Mouse (Mus musculus) heart, embryonic 15.5 days (tissue): Measurements from ENCODE around the gene Pglyrp2. TPM values are rescaled to one million over a fixed set of nuclear protein-coding genes. Genes with fewer than 3 reads are reported as not detected.

Source experiments
- ATAC-seq: fragments of 200-750 bp; cut with Nextera tagmentation; replicated peaks from 2 replicates; pipeline ENCODE4 v1.8.0; 2017; ENCODE audit warnings: low read depth, moderate TSS enrichment; ENCODE audit not compliant: insufficient number of reproducible peaks, insufficient read depth, low FRiP score
- H3K27ac ChIP-seq: fragments of 300-500 bp; sonication (generic); 2 replicates; pipeline ENCODE4 v1.5.1; 2015; ENCODE audit warnings: mild to moderate bottlenecking, inconsistent platforms
- H3K27me3 ChIP-seq: fragments of 300-500 bp; sonication (generic); 2 replicates; pipeline ENCODE4 v1.6.1; 2015; ENCODE audit warnings: inconsistent platforms
- H3K36me3 ChIP-seq: fragments of 300-500 bp; sonication (generic); 2 replicates; pipeline ENCODE4 v1.6.1; 2015; ENCODE audit warnings: mild to moderate bottlenecking, inconsistent platforms
- H3K4me1 ChIP-seq: fragments of 300-500 bp; sonication (generic); replicated peaks from 2 replicates; pipeline ENCODE4 v1.6.1; 2015; ENCODE audit warnings: inconsistent platforms
- H3K4me2 ChIP-seq: fragments of 300-500 bp; sonication (generic); 2 replicates; pipeline ENCODE4 v1.6.1; 2015; ENCODE audit warnings: inconsistent platforms, mild to moderate bottlenecking, moderate library complexity
- H3K4me3 ChIP-seq: fragments of 300-500 bp; sonication (generic); 2 replicates; pipeline ENCODE4 v1.5.1; 2015; ENCODE audit warnings: mild to moderate bottlenecking, inconsistent platforms
- H3K9ac ChIP-seq: fragments of 300-500 bp; sonication (generic); 2 replicates; pipeline ENCODE4 v1.6.1; 2015; ENCODE audit warnings: mild to moderate bottlenecking, inconsistent platforms
- H3K9me3 ChIP-seq: fragments of 300-500 bp; sonication (generic); replicated peaks from 2 replicates; pipeline ENCODE4 v1.6.1; 2016; ENCODE audit warnings: inconsistent platforms
- WGBS: fragments of 180-500 bp; shearing (Covaris S2); methylation state at CpG from one replicate; pipeline ENCODE4 v1.1.7; 2015; ENCODE audit warnings: mixed read lengths; 5-methylcytosine and 5-hydroxymethylcytosine counted together
- polyA plus RNA-seq: library from polyadenylated mRNA; unstranded; fragments of >200 nt; fragmentation: Nextera tagmentation; extraction: Ambion mirVana; gene quantifications from 2 replicates; pipeline ENCODE4 v1.2.1, GENCODE M21; 2015

The Pglyrp2 gene
- polyA plus RNA-seq, 1 experiment from 2014 or later: 0.30 TPM

GRCm38 (mm10) chr17:32402011-32402778, 21.8 kb downstream of the Pglyrp2 start:
- Histone ChIP-seq H3K4me2 (no peak overlapping the region), H3K27me3 (peaks cover 29% of the 10 kb centered on the region), H3K4me1 (no peaks in the 10 kb centered on the region), H3K27ac (no peak overlapping the region), H3K36me3 (no peaks in the 10 kb centered on the region), H3K9me3 (no peaks in the 10 kb centered on the region), H3K4me3 (0 out of 2 replicates have a peak overlapping the region, but pooled peaks have one; percentile 15), H3K9ac (no peak overlapping the region)
- 71% methylated on average over 9 of the region's 9 CpGs for WGBS
- no peak for ATAC-seq

- Histone ChIP-seq H3K9ac (no peak overlapping the region), H3K4me3 (peak overlapping the region; percentile 39), H3K4me1 (peaks cover 15% of the 10 kb centered on the region), H3K4me2 (peak overlapping the region; percentile 69), H3K27ac (no peak overlapping the region), H3K36me3 (no peaks in the 10 kb centered on the region), H3K9me3 (no peaks in the 10 kb centered on the region), H3K27me3 (peaks cover 87% of the 10 kb centered on the region)
- WGBS: 12% methylated on average over 37 of the region's 37 CpGs
- no peak for ATAC-seq
Observed at GRCm38 (mm10) chr17:32396266-32396665, 27.7 kb downstream of the Pglyrp2 start.

GRCm38 (mm10) chr17:32393944-32394343, 30.0 kb downstream of the Pglyrp2 start:
- 89% methylated on average over 10 of the region's 10 CpGs for WGBS
- Histone ChIP-seq H3K27me3 (peaks cover 85% of the 10 kb centered on the region), H3K4me3 (no peak overlapping the region), H3K36me3 (no peaks in the 10 kb centered on the region), H3K9me3 (no peaks in the 10 kb centered on the region), H3K4me2 (no peak overlapping the region), H3K9ac (no peak overlapping the region), H3K27ac (no peak overlapping the region), H3K4me1 (peaks cover 21% of the 10 kb centered on the region)
- ATAC-seq: no peak

GRCm38 (mm10) chr17:32389101-32389659, 34.8 kb downstream of the Pglyrp2 start, which contains the start of gene Wiz:
Gene Wiz, minus strand, starts transcription at chr17:32389439.
- H3K27me3 ChIP-seq: peaks cover 37% of the 10 kb centered on the region
- peak; percentile 90 for ATAC-seq
- H3K9me3 ChIP-seq: no peaks in the 10 kb centered on the region
- under 1% methylated on average over 22 of the region's 44 CpGs for WGBS
- H3K4me2 ChIP-seq: peak within 1 kb of the TSS; percentile 99
- peak within 1 kb of the TSS; percentile 88 for H3K4me3 ChIP-seq
- no peaks in the 10 kb centered on the region; the same call in 1 of the 2 replicates for H3K36me3 ChIP-seq
- H3K9ac ChIP-seq: peak within 1 kb of the TSS; percentile 89
- H3K27ac ChIP-seq: peak within 1 kb of the TSS; percentile 88
- H3K4me1 ChIP-seq: peaks cover 33% of the 10 kb centered on the region

GRCm38 (mm10) chr17:32388370-32389100, 35.4 kb downstream of the Pglyrp2 start:
- WGBS: 1% methylated on average over 32 of the region's 39 CpGs
- H3K4me3 ChIP-seq: peak overlapping the region; percentile 88
- peak; percentile 43 for ATAC-seq
- peaks cover 39% of the 10 kb centered on the region for H3K4me1 ChIP-seq
- no peaks in the 10 kb centered on the region; the same call in 1 of the 2 replicates for H3K36me3 ChIP-seq
- no peaks in the 10 kb centered on the region for H3K9me3 ChIP-seq
- peaks cover 31% of the 10 kb centered on the region for H3K27me3 ChIP-seq
- H3K27ac ChIP-seq: peak overlapping the region; percentile 88
- peak overlapping the region; percentile 99 for H3K4me2 ChIP-seq
- H3K9ac ChIP-seq: peak overlapping the region; percentile 89

- no peaks in the 10 kb centered on the region; the same call in 1 of the 2 replicates for H3K36me3 ChIP-seq
- peak overlapping the region; percentile 99 for H3K4me2 ChIP-seq
- peaks cover 45% of the 10 kb centered on the region for H3K4me1 ChIP-seq
- 46% methylated on average over 7 of the region's 7 CpGs for WGBS
- peak overlapping the region; percentile 89 for H3K9ac ChIP-seq
- peak overlapping the region; percentile 88 for H3K4me3 ChIP-seq
- ATAC-seq: no peak
- no peaks in the 10 kb centered on the region for H3K9me3 ChIP-seq
- H3K27me3 ChIP-seq: peaks cover 25% of the 10 kb centered on the region
- H3K27ac ChIP-seq: no peak overlapping the region
Observed at GRCm38 (mm10) chr17:32387986-32388369, 36.0 kb downstream of the Pglyrp2 start.

GRCm38 (mm10) chr17:32386659-32387432, 37.1 kb downstream of the Pglyrp2 start:
- Histone ChIP-seq H3K4me3 (no peak overlapping the region), H3K9me3 (no peaks in the 10 kb centered on the region), H3K27me3 (peaks cover 16% of the 10 kb centered on the region), H3K27ac (no peak overlapping the region), H3K4me2 (no peak overlapping the region), H3K36me3 (no peaks in the 10 kb centered on the region; the same call in 1 of the 2 replicates), H3K9ac (no peak overlapping the region), H3K4me1 (peaks cover 40% of the 10 kb centered on the region)
- ATAC-seq: no peak
- WGBS: 70% methylated on average over 9 of the region's 9 CpGs

- Histone ChIP-seq H3K9me3 (no peaks in the 10 kb centered on the region), H3K4me2 (peak overlapping the region; percentile 24; the same call in 1 of the 2 replicates), H3K27ac (peak overlapping the region; percentile 64), H3K36me3 (peaks cover 4% of the 10 kb centered on the region; the same call in 1 of the 2 replicates), H3K27me3 (no peaks in the 10 kb centered on the region), H3K4me3 (no peak overlapping the region), H3K9ac (no peak overlapping the region), H3K4me1 (peaks cover 31% of the 10 kb centered on the region)
- ATAC-seq: no peak
- WGBS: 61% methylated on average over 5 of the region's 5 CpGs
Observed at GRCm38 (mm10) chr17:32383661-32384060, 40.3 kb downstream of the Pglyrp2 start.

- Histone ChIP-seq H3K27ac (no peak overlapping the region), H3K4me1 (peaks cover 22% of the 10 kb centered on the region), H3K4me2 (no peak overlapping the region), H3K9me3 (no peaks in the 10 kb centered on the region), H3K4me3 (no peak overlapping the region), H3K27me3 (no peaks in the 10 kb centered on the region), H3K9ac (no peak overlapping the region), H3K36me3 (peaks cover 7% of the 10 kb centered on the region; the same call in 1 of the 2 replicates)
- ATAC-seq: no peak
- 92% methylated on average over 7 of the region's 7 CpGs for WGBS
Observed at GRCm38 (mm10) chr17:32382576-32382975, 41.4 kb downstream of the Pglyrp2 start.

- 65% methylated on average over 2 of the region's 2 CpGs for WGBS
- H3K9ac ChIP-seq: no peak overlapping the region
- H3K27ac ChIP-seq: no peak overlapping the region
- no peaks in the 10 kb centered on the region for H3K27me3 ChIP-seq
- no peak for ATAC-seq
- H3K4me3 ChIP-seq: no peak overlapping the region
- H3K4me1 ChIP-seq: peaks cover 9% of the 10 kb centered on the region
- no peaks in the 10 kb centered on the region for H3K9me3 ChIP-seq
- peaks cover 12% of the 10 kb centered on the region; the same call in 1 of the 2 replicates for H3K36me3 ChIP-seq
- H3K4me2 ChIP-seq: no peak overlapping the region
Observed at GRCm38 (mm10) chr17:32378786-32379185, 45.2 kb downstream of the Pglyrp2 start.
